Mouse (Mus musculus): ENCODE data around the gene Gopc.
A peak's percentile ranks its signal among the peaks of the same experiment; 100 is the strongest.

- TF ChIP-seq POLR2A (IDR thresholded peaks at IDR 0.05; ENCODE audit: insufficient read depth, low read depth, low read length) (peak; percentile 88), CTCF (IDR thresholded peaks at IDR 0.05) (no peak)
Measured at GRCm38 (mm10) chr10:52381845-52382591, at the start of gene Gopc.
